Mouse (Mus musculus): ENCODE results near the gene Gtf2a2. TPM values are rescaled to one million over a fixed set of nuclear protein-coding genes. Genes with fewer than 3 reads are reported as not detected.

Gene Gtf2a2
- polyA plus RNA-seq, 1 experiment from 2014 or later, result 179 TPM

DNA sequence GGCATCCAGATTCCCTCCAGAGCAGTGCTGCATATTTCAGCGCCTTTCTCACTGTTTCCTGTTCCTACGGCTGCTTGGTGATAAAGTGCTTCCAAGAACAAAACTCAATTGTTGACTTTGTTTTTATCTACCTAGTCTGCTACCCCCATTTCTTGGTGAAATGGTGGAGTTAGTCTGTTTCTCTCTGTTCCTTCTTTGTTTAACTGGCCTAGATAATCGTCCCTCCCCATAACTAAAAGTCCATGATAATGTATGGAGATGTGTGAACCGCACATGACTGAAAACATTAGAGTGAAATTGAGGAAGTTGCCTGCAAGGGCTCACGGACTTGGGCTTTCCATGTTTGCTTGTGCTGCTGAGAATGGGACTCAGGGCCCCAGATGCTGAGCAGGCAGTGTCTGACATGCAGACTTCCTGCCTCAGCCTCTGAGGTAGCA lies 19.5 kb upstream of the Gtf2a2 start:
- Histone ChIP-seq H3K9me3 (replicated peaks; ENCODE audit: control insufficient read depth, low read length) (no peaks in the 10 kb centered on the region), H3K36me3 (ENCODE audit: control insufficient read depth, insufficient read depth, low read length) (peaks cover 13% of the 10 kb centered on the region), H3K27ac (ENCODE audit: low read length) (peak overlapping the region; percentile 76), H3K4me3 (replicated peaks; ENCODE audit: low read length) (no peak overlapping the region; the same call in 1 of the 2 replicates), H3K9ac (ENCODE audit: low read length) (0 out of 2 replicates have a peak overlapping the region, but pooled peaks have one; percentile 27), H3K4me2 (ENCODE audit: low read depth, low read length) (peak overlapping the region; percentile 34), H3K4me1 (ENCODE audit: control insufficient read depth, insufficient read depth, low read length) (peaks cover 46% of the 10 kb centered on the region), H3K27me3 (ENCODE audit: control insufficient read depth, insufficient read depth, low read length) (no peaks in the 10 kb centered on the region)
- 44% methylated on average over 5 of the region's 5 CpGs for WGBS
- ATAC-seq (ENCODE audit: insufficient read depth, low FRiP score), result no peak

DNA sequence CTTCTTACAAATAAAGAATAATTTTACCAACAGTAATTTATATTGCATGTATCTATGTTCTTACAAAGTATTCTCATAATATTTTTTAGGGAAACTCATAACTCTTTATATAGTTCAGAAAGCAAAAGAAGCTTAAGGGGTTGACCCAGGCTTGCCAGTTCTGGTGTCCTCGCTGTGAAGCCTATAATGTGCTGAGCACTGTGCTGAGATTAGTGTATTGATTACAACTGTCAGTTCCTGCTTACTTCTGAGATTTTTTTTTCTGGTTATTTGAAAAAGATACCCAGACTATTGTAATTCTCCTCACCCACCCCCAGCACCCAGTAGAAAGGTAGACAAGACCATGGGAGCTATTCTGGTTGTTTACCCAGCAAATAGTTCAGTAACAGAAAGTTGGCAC lies 18.9 kb upstream of the Gtf2a2 start:
- Histone ChIP-seq H3K9me3 (replicated peaks; ENCODE audit: control insufficient read depth, low read length) (no peaks in the 10 kb centered on the region), H3K27me3 (ENCODE audit: control insufficient read depth, insufficient read depth, low read length) (no peaks in the 10 kb centered on the region), H3K9ac (ENCODE audit: low read length) (no peak overlapping the region), H3K36me3 (ENCODE audit: control insufficient read depth, insufficient read depth, low read length) (peaks cover 16% of the 10 kb centered on the region), H3K4me2 (ENCODE audit: low read depth, low read length) (peak overlapping the region; percentile 6), H3K4me1 (ENCODE audit: control insufficient read depth, insufficient read depth, low read length) (peaks cover 46% of the 10 kb centered on the region), H3K4me3 (replicated peaks; ENCODE audit: low read length) (no peak overlapping the region), H3K27ac (ENCODE audit: low read length) (peak overlapping the region; percentile 76; the same call in 1 of the 2 replicates)
- WGBS, result 41% methylated on average over 1 of the region's 1 CpGs
- no peak for ATAC-seq (ENCODE audit: insufficient read depth, low FRiP score)

DNA sequence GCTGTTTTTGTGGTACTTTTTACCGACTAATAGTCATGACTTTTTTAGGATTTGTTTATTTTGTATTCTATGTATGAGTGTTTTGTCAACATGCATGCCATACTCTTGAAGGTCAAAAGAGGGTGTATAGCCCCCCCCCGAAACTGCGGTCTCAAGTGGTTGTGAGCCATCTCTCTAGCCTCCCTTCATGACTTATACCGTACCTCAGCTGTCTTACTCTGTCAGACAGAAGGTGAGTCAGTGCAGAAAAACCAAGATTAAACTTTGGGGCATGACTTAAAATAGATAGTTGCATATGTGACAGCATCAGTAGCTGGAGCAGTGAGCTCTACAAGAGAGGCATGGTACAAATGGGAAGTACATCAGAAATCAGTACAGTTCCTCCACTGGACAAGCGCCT lies 17.8 kb upstream of the Gtf2a2 start:
- Histone ChIP-seq H3K4me1 (ENCODE audit: control insufficient read depth, insufficient read depth, low read length) (peaks cover 41% of the 10 kb centered on the region), H3K9ac (ENCODE audit: low read length) (no peak overlapping the region), H3K4me2 (ENCODE audit: low read depth, low read length) (no peak overlapping the region), H3K27me3 (ENCODE audit: control insufficient read depth, insufficient read depth, low read length) (no peaks in the 10 kb centered on the region), H3K36me3 (ENCODE audit: control insufficient read depth, insufficient read depth, low read length) (peaks cover 27% of the 10 kb centered on the region), H3K27ac (ENCODE audit: low read length) (no peak overlapping the region), H3K9me3 (replicated peaks; ENCODE audit: control insufficient read depth, low read length) (no peaks in the 10 kb centered on the region), H3K4me3 (replicated peaks; ENCODE audit: low read length) (no peak overlapping the region)
- whole genome bisulfite sequencing, result 82% methylated on average over 5 of the region's 5 CpGs
- ATAC-seq (ENCODE audit: insufficient read depth, low FRiP score), result no peak

DNA sequence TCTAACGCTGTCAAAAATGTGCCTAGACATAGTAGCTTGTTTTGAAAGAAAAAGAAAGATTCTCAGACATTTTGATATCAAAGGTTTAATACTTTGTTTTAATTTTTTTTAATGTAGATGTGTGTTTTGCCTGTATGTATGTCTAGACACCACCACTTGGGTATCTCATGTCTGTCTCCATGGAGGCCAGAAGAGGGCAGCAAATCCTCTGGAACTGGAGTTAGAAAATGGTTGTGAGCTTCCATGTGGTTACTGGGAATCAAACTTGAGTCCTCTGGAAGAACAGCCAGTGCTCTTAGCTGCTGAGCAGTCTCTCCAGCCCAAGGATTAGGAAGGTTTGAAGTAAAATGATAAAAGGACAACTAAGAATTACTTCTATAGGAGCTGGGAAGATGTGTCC lies 13.0 kb upstream of the Gtf2a2 start:
- peaks cover 9% of the 10 kb centered on the region; the same call in 1 of the 2 replicates for H3K4me1 ChIP-seq (ENCODE audit: control insufficient read depth, insufficient read depth, low read length)
- WGBS, result 79% methylated on average over 1 of the region's 1 CpGs
- no peak overlapping the region for H3K4me3 ChIP-seq (replicated peaks; ENCODE audit: low read length)
- no peaks in the 10 kb centered on the region for H3K27me3 ChIP-seq (ENCODE audit: control insufficient read depth, insufficient read depth, low read length)
- H3K9me3 ChIP-seq (replicated peaks; ENCODE audit: control insufficient read depth, low read length), result no peaks in the 10 kb centered on the region
- no peak overlapping the region for H3K27ac ChIP-seq (ENCODE audit: low read length)
- peaks cover 46% of the 10 kb centered on the region for H3K36me3 ChIP-seq (ENCODE audit: control insufficient read depth, insufficient read depth, low read length)
- H3K4me2 ChIP-seq (ENCODE audit: low read depth, low read length), result no peak overlapping the region
- no peak for ATAC-seq (ENCODE audit: insufficient read depth, low FRiP score)
- no peak overlapping the region for H3K9ac ChIP-seq (ENCODE audit: low read length)

DNA sequence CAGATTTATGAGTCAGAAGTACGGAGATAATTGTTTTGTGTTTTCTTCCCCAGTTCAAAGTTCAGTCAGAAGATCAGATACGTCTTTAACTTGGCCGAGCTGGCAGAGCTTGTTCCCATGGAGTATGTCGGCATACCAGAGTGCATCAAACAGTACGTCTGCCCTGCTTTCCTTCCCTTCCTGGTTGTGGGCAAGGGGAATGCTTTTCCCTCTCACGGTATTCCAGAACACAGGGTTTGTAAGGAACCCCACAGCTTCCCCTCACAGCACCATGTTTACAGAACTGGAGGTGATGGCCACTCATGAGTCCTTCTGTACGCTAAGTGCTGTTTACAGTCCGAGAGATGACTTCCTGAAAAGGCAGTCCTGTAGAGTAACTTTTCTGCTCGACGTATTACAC lies 8.8 kb upstream of the Gtf2a2 start:
- whole genome bisulfite sequencing, result 74% methylated on average over 10 of the region's 10 CpGs
- Histone ChIP-seq H3K4me2 (ENCODE audit: low read depth, low read length) (no peak overlapping the region), H3K9ac (ENCODE audit: low read length) (no peak overlapping the region), H3K27me3 (ENCODE audit: control insufficient read depth, insufficient read depth, low read length) (no peaks in the 10 kb centered on the region), H3K9me3 (replicated peaks; ENCODE audit: control insufficient read depth, low read length) (no peaks in the 10 kb centered on the region), H3K27ac (ENCODE audit: low read length) (no peak overlapping the region), H3K4me1 (ENCODE audit: control insufficient read depth, insufficient read depth, low read length) (no peaks in the 10 kb centered on the region), H3K36me3 (ENCODE audit: control insufficient read depth, insufficient read depth, low read length) (peaks cover 38% of the 10 kb centered on the region), H3K4me3 (replicated peaks; ENCODE audit: low read length) (no peak overlapping the region)
- no peak for ATAC-seq (ENCODE audit: insufficient read depth, low FRiP score)

- Histone ChIP-seq H3K4me1 (ENCODE audit: control insufficient read depth, insufficient read depth, low read length) (0 out of 2 replicates have a peak, but pooled peaks cover 1% of the 10 kb centered on the region), H3K27ac (ENCODE audit: low read length) (no peak overlapping the region), H3K9me3 (replicated peaks; ENCODE audit: control insufficient read depth, low read length) (no peaks in the 10 kb centered on the region), H3K27me3 (ENCODE audit: control insufficient read depth, insufficient read depth, low read length) (no peaks in the 10 kb centered on the region), H3K36me3 (ENCODE audit: control insufficient read depth, insufficient read depth, low read length) (peaks cover 19% of the 10 kb centered on the region), H3K4me2 (ENCODE audit: low read depth, low read length) (no peak overlapping the region), H3K4me3 (replicated peaks; ENCODE audit: low read length) (no peak overlapping the region), H3K9ac (ENCODE audit: low read length) (no peak overlapping the region)
- WGBS, result 91% methylated on average over 5 of the region's 5 CpGs
- no peak for ATAC-seq (ENCODE audit: insufficient read depth, low FRiP score)
These were observed 5.4 kb upstream of the Gtf2a2 start for GRCm38 (mm10) chr9:70006984-70007383.

DNA sequence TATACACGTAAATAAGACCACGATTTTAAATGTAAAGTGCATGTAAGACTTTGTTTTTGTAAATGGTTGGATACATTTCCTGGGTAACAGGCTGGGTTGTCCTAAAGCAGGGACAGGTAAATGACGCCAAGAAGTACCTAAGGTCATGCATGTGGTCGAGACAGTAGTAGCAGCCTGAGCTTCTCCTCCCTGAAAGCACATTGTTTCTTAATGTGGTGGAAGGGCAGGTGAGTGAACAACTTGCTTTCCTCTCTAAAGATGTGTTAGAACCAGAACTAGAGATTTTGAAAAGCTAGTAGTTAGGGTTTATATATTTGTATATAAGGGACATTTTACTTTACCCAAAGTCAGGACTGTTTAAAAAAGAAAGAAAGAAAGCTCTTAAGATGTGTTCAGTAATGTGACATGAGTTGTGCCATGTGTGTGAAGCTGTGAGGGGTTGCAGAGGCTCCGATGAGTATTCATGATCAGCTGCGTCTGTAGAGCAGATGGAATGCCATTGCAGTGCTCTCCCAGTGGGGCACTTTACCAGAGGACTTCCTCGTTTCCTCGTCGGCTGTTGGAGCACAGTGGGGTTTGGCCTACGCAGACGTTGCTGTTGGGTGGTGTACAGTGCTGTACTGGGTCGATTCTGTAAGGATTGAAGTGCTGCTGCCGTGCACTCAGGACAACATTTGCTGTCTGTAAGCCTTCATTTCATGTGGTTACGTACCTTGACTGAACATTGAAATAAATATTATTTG lies 4.7 kb upstream of the Gtf2a2 start:
- H3K4me3 ChIP-seq (replicated peaks; ENCODE audit: low read length), result no peak overlapping the region
- H3K36me3 ChIP-seq (ENCODE audit: control insufficient read depth, insufficient read depth, low read length), result peaks cover 14% of the 10 kb centered on the region; the same call in 1 of the 2 replicates

GRCm38 (mm10) chr9:70009754-70010304 lies 2.5 kb upstream of the Gtf2a2 start:
- H3K9me3 ChIP-seq (replicated peaks; ENCODE audit: control insufficient read depth, low read length), result no peaks in the 10 kb centered on the region
- 81% methylated on average over 8 of the region's 8 CpGs for WGBS
- H3K27ac ChIP-seq (ENCODE audit: low read length), result no peak overlapping the region
- no peak overlapping the region for H3K9ac ChIP-seq (ENCODE audit: low read length)
- H3K4me3 ChIP-seq (replicated peaks; ENCODE audit: low read length), result no peak overlapping the region
- no peak for ATAC-seq (ENCODE audit: insufficient read depth, low FRiP score)
- no peaks in the 10 kb centered on the region for H3K27me3 ChIP-seq (ENCODE audit: control insufficient read depth, insufficient read depth, low read length)
- H3K4me2 ChIP-seq (ENCODE audit: low read depth, low read length), result no peak overlapping the region
- peaks cover 6% of the 10 kb centered on the region; the same call in 1 of the 2 replicates for H3K36me3 ChIP-seq (ENCODE audit: control insufficient read depth, insufficient read depth, low read length)
- peaks cover 12% of the 10 kb centered on the region for H3K4me1 ChIP-seq (ENCODE audit: control insufficient read depth, insufficient read depth, low read length)

More for the DNA sequence above, 4.7 kb upstream of the Gtf2a2 start:
- no peaks in the 10 kb centered on the region for H3K9me3 ChIP-seq (replicated peaks; ENCODE audit: control insufficient read depth, low read length)
- WGBS, result 87% methylated on average over 14 of the region's 14 CpGs
- H3K4me2 ChIP-seq (ENCODE audit: low read depth, low read length), result no peak overlapping the region
- H3K4me1 ChIP-seq (ENCODE audit: control insufficient read depth, insufficient read depth, low read length), result 0 out of 2 replicates have a peak, but pooled peaks cover 3% of the 10 kb centered on the region
- no peak overlapping the region for H3K9ac ChIP-seq (ENCODE audit: low read length)
- H3K27me3 ChIP-seq (ENCODE audit: control insufficient read depth, insufficient read depth, low read length), result no peaks in the 10 kb centered on the region
- H3K27ac ChIP-seq (ENCODE audit: low read length), result no peak overlapping the region
- no peak for ATAC-seq (ENCODE audit: insufficient read depth, low FRiP score)

DNA sequence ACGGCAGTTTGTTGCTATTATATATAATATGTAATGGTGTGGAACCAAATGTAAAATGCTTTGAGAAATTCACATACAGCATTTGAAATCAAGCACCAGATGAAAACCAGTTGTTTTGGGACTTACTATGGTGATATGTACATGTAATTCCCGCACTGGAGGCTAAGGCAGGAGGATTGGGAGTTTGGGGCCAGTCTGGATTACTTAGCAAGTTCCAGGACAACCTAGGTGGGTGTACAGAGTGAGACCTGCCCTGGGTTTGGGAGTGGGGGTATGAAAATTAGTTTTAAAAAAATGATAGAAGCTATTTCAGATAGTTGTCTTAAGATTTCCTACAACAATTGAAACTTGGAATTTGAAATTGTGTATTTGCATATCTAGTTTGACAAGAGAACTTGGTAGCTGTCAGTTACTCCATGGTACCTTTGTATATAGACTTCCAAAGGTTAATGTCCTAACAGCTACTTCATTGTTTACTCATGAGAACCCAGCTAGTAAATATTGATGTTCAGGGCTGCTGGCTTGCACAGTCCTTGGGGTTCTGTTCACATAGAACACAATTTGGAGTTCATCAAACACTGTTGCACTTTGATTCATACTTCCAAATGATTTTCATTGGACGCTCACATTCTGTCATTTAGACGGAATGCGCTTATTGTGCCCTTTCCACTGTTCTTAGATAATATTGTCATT lies 1.4 kb upstream of the Gtf2a2 start:
- Histone ChIP-seq H3K4me3 (replicated peaks; ENCODE audit: low read length) (no peak overlapping the region), H3K9me3 (replicated peaks; ENCODE audit: control insufficient read depth, low read length) (no peaks in the 10 kb centered on the region), H3K4me2 (ENCODE audit: low read depth, low read length) (no peak overlapping the region), H3K9ac (ENCODE audit: low read length) (no peak overlapping the region), H3K36me3 (ENCODE audit: control insufficient read depth, insufficient read depth, low read length) (peaks cover 6% of the 10 kb centered on the region; the same call in 1 of the 2 replicates), H3K4me1 (ENCODE audit: control insufficient read depth, insufficient read depth, low read length) (peaks cover 12% of the 10 kb centered on the region), H3K27ac (ENCODE audit: low read length) (no peak overlapping the region), H3K27me3 (ENCODE audit: control insufficient read depth, insufficient read depth, low read length) (no peaks in the 10 kb centered on the region)
- no peak for ATAC-seq (ENCODE audit: insufficient read depth, low FRiP score)
- 84% methylated on average over 5 of the region's 5 CpGs for WGBS

Measured in stomach, embryonic 16.5 days (tissue).